Mouse (Mus musculus): ENCODE results near the gene Slc29a1.

- TF ChIP-seq POLR2A (IDR thresholded peaks at IDR 0.05; ENCODE audit: borderline replicate concordance, insufficient read depth, low read length) (no peak), CTCF (IDR thresholded peaks at IDR 0.05; ENCODE audit: borderline replicate concordance, insufficient read depth, low read depth, low read length) (peak; percentile 71)
Observed at GRCm38 (mm10) chr17:45581567-45581983, 17.8 kb downstream of the Slc29a1 start.
